Mouse (Mus musculus): ENCODE measurements around the gene Msrb2. TPM values are rescaled to one million over a fixed set of nuclear protein-coding genes. Genes with fewer than 3 reads are reported as not detected.

Msrb2 gene
- polyA plus RNA-seq, 1 experiment from 2014 or later: 9.7 TPM

DNA sequence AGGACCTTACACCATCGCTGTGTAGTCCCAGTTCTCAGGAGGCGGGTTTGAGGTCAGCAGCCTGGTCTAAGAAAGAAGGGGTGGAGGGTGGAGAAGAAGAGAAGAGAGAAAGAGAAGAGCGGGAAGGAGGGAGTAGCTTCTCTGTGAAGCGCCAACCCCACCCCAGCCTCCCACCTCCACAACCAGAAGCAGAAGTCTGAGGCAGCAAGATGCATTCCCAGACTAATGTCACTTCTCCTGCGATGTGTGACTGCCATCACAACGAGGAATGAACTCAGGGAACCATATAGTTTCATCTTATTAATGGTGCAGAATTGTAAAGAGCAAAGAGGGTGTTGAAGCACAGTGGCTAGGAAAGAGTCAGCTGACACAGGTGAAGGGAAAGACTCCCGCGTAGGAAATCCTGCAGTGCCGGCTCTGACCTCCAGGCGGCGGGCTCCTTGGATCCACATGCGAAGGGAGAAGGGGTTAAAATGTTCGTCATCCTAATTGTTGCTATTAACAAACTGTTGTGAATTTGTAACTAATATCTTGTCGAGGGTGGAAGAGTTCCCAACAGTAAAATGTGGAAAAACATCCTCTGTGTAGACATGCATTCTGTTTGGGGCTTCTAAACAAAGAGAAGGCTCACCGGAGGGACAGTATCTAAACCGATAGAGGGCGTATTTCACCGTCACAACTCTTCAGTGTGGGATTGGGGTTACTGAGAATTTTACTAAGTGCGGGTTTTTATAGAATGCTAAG lies 43.2 kb downstream of the Msrb2 start:
- Histone ChIP-seq H3K4me3 (ENCODE audit: low read depth, low read length) (peak overlapping the region; percentile 24), H3K9ac (ENCODE audit: low read length) (peak overlapping the region; percentile 49; the same call in 1 of the 2 replicates), H3K4me2 (ENCODE audit: low read length) (peak overlapping the region; percentile 56), H3K36me3 (ENCODE audit: control insufficient read depth, insufficient read depth, low read length) (no peaks in the 10 kb centered on the region), H3K27me3 (replicated peaks; ENCODE audit: control insufficient read depth, insufficient read depth, low read length) (peaks cover 3% of the 10 kb centered on the region; the same call in 1 of the 2 replicates), H3K27ac (ENCODE audit: low read depth, low read length) (no peak overlapping the region), H3K4me1 (ENCODE audit: control insufficient read depth, insufficient read depth, low read length) (no peaks in the 10 kb centered on the region; the same call in 1 of the 2 replicates), H3K9me3 (replicated peaks; ENCODE audit: control insufficient read depth, low read length) (no peaks in the 10 kb centered on the region)
- DNase-seq (ENCODE audit: low spot score): peak; percentile 66
- peak; percentile 78 for ATAC-seq
- 20% methylated on average over 19 of the region's 19 CpGs for WGBS

DNA sequence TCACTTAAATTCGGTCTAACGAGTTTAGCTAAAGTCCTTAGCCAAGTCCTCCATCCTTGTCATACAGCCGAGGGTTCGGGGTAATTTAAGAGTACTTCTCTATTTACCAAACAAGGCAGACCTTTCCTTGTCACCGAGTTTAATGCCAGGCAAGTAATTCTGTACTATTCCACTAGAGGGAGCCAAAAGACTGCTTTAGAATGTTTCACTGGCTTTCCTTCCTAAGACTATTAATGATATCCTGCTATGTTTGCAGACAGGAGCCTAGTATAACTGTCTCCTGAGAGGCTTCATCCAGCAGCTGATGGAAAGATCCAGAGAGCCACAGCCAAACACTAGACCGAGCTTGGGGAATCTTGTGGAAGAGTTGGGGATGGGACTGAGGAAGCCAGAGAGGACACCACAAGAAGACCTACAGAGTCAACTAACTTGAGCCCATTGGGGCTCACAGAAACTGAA lies 43.9 kb downstream of the Msrb2 start:
- no peaks in the 10 kb centered on the region; the same call in 1 of the 2 replicates for H3K4me1 ChIP-seq (ENCODE audit: control insufficient read depth, insufficient read depth, low read length)
- DNase-seq (ENCODE audit: low spot score) (peak; percentile 93), ATAC-seq (peak; percentile 69)
- H3K36me3 ChIP-seq (ENCODE audit: control insufficient read depth, insufficient read depth, low read length): no peaks in the 10 kb centered on the region
- WGBS: 1% methylated on average over 6 of the region's 6 CpGs
- no peak overlapping the region for H3K27ac ChIP-seq (ENCODE audit: low read depth, low read length)
- peak overlapping the region; percentile 56 for H3K4me2 ChIP-seq (ENCODE audit: low read length)
- peak overlapping the region; percentile 49; the same call in 1 of the 2 replicates for H3K9ac ChIP-seq (ENCODE audit: low read length)
- no peaks in the 10 kb centered on the region for H3K9me3 ChIP-seq (replicated peaks; ENCODE audit: control insufficient read depth, low read length)
- H3K27me3 ChIP-seq (replicated peaks; ENCODE audit: control insufficient read depth, insufficient read depth, low read length): peaks cover 3% of the 10 kb centered on the region; the same call in 1 of the 2 replicates
- H3K4me3 ChIP-seq (ENCODE audit: low read depth, low read length): peak overlapping the region; percentile 24

DNA sequence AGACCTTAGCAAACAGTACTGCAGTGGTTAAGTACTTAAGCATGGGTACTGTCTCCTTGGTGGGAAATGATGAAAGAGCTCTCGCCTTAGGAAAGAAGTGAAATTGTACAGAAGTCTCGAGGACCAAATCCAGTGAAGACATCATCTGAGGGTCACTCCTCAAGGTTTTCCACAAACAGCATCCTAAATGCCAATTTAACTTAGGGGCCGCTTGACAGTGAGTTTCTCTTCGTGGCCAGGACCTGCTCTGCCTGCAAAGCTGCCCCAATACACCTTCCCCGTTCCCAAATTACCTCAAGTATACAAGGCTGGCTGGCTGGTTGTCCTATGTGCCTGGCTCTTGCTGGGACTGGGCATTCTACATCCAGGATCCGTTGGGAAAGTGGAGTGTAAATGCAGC lies 44.8 kb downstream of the Msrb2 start:
- H3K36me3 ChIP-seq (ENCODE audit: control insufficient read depth, insufficient read depth, low read length): no peaks in the 10 kb centered on the region
- no peak overlapping the region for H3K27ac ChIP-seq (ENCODE audit: low read depth, low read length)
- H3K4me1 ChIP-seq (ENCODE audit: control insufficient read depth, insufficient read depth, low read length): no peaks in the 10 kb centered on the region; the same call in 1 of the 2 replicates
- H3K9me3 ChIP-seq (replicated peaks; ENCODE audit: control insufficient read depth, low read length): no peaks in the 10 kb centered on the region
- DNase-seq (ENCODE audit: low spot score): no peak
- H3K4me3 ChIP-seq (ENCODE audit: low read depth, low read length): no peak overlapping the region
- no peak overlapping the region for H3K9ac ChIP-seq (ENCODE audit: low read length)
- peaks cover 3% of the 10 kb centered on the region; the same call in 1 of the 2 replicates for H3K27me3 ChIP-seq (replicated peaks; ENCODE audit: control insufficient read depth, insufficient read depth, low read length)
- WGBS: 70% methylated on average over 6 of the region's 6 CpGs
- H3K4me2 ChIP-seq (ENCODE audit: low read length): no peak overlapping the region
- ATAC-seq: no peak

DNA sequence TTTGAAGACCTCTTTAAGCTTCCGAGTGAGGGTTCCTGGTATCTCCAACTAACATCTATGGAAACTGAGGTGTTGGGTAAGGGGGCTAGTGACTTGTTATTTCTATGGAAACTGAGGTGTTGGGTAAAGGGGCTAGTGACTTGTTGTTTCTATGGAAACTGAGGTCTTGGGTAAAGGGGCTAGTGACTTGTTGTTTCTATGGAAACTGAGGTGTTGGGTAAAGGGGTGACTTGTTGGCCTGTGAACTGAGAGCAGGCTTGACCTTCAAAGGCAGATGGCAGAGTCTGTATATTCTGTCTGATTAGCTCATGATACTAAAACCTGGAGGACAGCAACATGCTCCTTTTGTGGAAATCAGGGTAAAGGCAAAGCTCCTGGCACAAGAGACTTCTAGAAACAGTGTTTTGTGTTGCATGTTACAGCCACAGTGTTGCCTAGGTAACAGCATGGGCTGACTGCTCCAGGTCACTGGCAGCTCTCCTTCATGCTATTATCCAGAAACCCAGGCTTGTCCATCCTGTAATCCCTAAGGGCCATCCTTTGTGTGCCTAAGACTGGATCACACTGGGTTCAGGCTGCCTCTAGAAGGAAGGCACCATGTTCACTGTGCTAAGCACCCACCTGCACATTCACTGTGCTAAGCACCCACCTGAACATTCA lies 48.6 kb downstream of the Msrb2 start:
- Histone ChIP-seq H3K27me3 (replicated peaks; ENCODE audit: control insufficient read depth, insufficient read depth, low read length) (peaks cover 5% of the 10 kb centered on the region; the same call in 1 of the 2 replicates), H3K27ac (ENCODE audit: low read depth, low read length) (no peak overlapping the region), H3K4me3 (ENCODE audit: low read depth, low read length) (no peak overlapping the region), H3K36me3 (ENCODE audit: control insufficient read depth, insufficient read depth, low read length) (no peaks in the 10 kb centered on the region), H3K4me2 (ENCODE audit: low read length) (no peak overlapping the region), H3K9ac (ENCODE audit: low read length) (no peak overlapping the region), H3K9me3 (replicated peaks; ENCODE audit: control insufficient read depth, low read length) (no peaks in the 10 kb centered on the region), H3K4me1 (ENCODE audit: control insufficient read depth, insufficient read depth, low read length) (no peaks in the 10 kb centered on the region; the same call in 1 of the 2 replicates)
- 86% methylated on average over 1 of the region's 1 CpGs for WGBS
- ATAC-seq (peak; percentile 27; the same call in 1 of the 2 replicates), DNase-seq (ENCODE audit: low spot score) (no peak)

DNA sequence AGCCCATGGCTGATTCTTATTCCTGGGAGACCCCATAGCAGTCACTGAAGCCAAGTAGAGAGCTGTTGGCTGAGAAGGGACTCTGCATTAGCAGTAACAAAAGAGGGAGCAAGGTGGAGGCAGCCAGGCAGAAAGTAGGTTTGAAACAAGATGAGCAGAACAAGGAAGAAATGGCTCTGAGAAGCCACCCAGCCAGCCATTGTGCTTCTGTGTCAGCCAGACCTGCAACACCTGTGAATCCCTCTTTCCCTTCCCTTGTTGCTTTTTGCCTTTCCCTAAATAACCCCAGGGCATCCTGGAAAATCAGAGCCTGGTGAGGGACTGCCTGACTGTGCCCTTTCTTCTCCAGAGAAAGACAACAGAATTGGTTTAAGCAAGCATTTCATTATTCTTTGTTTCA lies 51.0 kb downstream of the Msrb2 start:
- H3K9me3 ChIP-seq (replicated peaks; ENCODE audit: control insufficient read depth, low read length): no peaks in the 10 kb centered on the region
- H3K4me2 ChIP-seq (ENCODE audit: low read length): no peak overlapping the region
- no peak overlapping the region for H3K4me3 ChIP-seq (ENCODE audit: low read depth, low read length)
- H3K36me3 ChIP-seq (ENCODE audit: control insufficient read depth, insufficient read depth, low read length): no peaks in the 10 kb centered on the region
- ATAC-seq (no peak), DNase-seq (ENCODE audit: low spot score) (no peak)
- no peak overlapping the region for H3K27ac ChIP-seq (ENCODE audit: low read depth, low read length)
- no peak overlapping the region for H3K9ac ChIP-seq (ENCODE audit: low read length)
- peaks cover 16% of the 10 kb centered on the region; the same call in 1 of the 2 replicates for H3K27me3 ChIP-seq (replicated peaks; ENCODE audit: control insufficient read depth, insufficient read depth, low read length)
- H3K4me1 ChIP-seq (ENCODE audit: control insufficient read depth, insufficient read depth, low read length): no peaks in the 10 kb centered on the region

DNA sequence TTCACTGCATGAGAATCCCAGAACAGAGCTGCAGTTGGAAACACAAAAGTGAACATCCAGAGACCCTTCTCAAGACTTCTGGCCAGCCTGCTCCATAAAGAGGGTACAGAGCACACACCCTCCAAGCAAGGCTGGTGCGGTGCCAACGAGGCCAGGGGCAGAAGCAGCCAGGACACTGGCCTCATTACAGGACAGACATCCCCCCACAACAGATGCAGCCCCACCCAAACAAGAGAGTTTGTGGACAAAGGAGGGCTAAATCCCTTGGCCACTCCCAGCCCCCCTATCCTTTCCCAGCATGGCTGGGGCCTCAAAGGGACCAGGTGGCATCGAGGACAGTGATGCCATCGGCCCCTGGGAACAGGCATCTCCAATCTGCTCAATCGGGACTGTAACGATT lies 51.8 kb downstream of the Msrb2 start:
- WGBS: 62% methylated on average over 6 of the region's 6 CpGs
- no peak for DNase-seq (ENCODE audit: low spot score)
- Histone ChIP-seq H3K27me3 (replicated peaks; ENCODE audit: control insufficient read depth, insufficient read depth, low read length) (peaks cover 20% of the 10 kb centered on the region), H3K9me3 (replicated peaks; ENCODE audit: control insufficient read depth, low read length) (no peaks in the 10 kb centered on the region), H3K4me3 (ENCODE audit: low read depth, low read length) (no peak overlapping the region), H3K4me1 (ENCODE audit: control insufficient read depth, insufficient read depth, low read length) (no peaks in the 10 kb centered on the region), H3K27ac (ENCODE audit: low read depth, low read length) (no peak overlapping the region), H3K9ac (ENCODE audit: low read length) (no peak overlapping the region), H3K4me2 (ENCODE audit: low read length) (no peak overlapping the region), H3K36me3 (ENCODE audit: control insufficient read depth, insufficient read depth, low read length) (no peaks in the 10 kb centered on the region)
- ATAC-seq: no peak

DNA sequence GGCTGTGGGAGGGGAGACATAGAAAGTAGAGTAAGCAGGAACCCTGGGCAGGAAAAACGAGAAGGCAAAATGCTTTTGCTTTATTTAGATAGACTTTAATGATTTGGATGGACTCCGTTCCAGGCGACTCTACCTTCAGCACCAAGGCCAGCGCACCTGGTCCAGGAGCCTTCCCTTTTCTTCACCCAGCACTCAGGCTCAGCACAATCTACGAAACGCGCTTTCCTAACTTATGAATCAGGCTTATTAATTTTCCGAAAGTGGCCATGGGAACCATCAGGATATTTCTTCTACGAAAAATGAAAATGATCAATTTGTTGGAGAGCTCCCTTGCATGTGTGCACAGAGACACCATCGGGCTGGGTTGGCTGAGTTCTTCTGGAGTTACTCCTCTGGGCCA lies 57.8 kb downstream of the Msrb2 start:
- Histone ChIP-seq H3K27me3 (replicated peaks; ENCODE audit: control insufficient read depth, insufficient read depth, low read length) (peaks cover 73% of the 10 kb centered on the region), H3K9ac (ENCODE audit: low read length) (no peak overlapping the region), H3K9me3 (replicated peaks; ENCODE audit: control insufficient read depth, low read length) (no peaks in the 10 kb centered on the region), H3K4me2 (ENCODE audit: low read length) (no peak overlapping the region), H3K36me3 (ENCODE audit: control insufficient read depth, insufficient read depth, low read length) (no peaks in the 10 kb centered on the region), H3K27ac (ENCODE audit: low read depth, low read length) (no peak overlapping the region), H3K4me3 (ENCODE audit: low read depth, low read length) (no peak overlapping the region), H3K4me1 (ENCODE audit: control insufficient read depth, insufficient read depth, low read length) (0 out of 2 replicates have a peak, but pooled peaks cover 3% of the 10 kb centered on the region)
- DNase-seq (ENCODE audit: low spot score): no peak
- WGBS: 4% methylated on average over 10 of the region's 10 CpGs
- no peak for ATAC-seq

DNA sequence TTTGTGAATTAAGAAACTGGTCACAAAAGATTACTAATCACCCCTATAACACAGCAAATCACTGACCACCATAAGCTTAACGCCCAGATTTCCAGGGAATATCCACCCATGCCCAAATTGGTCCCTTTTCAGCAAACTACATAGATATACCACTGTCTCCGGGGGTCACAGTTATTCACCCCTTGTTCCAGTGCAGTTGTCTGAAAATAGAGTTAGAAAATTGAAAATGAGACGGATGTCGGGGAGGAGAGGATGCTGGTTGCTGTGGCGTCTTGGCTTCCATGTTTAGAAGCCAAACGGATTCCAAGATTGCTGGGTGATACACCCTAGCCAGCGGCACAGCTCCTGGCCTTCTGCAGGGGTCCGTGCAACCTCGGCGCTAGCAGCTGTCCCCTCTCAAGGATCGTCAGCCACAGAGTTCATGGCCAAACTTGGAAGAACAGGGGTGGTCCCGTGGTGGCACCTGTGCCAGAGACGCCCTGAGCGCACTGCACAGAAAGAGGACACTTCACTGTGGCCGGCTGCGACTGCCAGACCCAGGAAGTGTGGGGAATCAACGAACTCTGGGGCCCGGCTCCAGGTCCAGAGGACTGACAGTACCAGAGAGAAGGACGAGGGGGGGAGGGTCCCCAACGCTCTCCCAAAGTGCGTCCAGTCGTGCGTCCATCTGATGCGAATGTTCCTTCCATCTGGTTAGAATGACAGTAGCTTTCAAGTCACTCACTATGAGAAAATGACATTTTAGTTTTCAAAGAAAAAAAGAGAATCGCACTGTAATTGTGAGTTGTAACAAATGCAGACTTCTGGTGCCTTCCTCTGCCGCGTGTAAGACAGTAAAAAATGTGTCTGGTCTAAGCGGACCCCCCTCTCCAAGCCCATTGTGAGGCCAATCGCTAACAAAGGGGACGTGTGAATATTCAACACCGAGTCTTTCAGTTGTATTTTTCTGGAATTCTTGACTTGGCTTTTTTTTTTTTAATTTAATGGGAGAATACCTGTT lies 58.8 kb downstream of the Msrb2 start:
- Histone ChIP-seq H3K9ac (ENCODE audit: low read length) (no peak overlapping the region), H3K27ac (ENCODE audit: low read depth, low read length) (no peak overlapping the region), H3K4me2 (ENCODE audit: low read length) (peak overlapping the region; percentile 38), H3K9me3 (replicated peaks; ENCODE audit: control insufficient read depth, low read length) (no peaks in the 10 kb centered on the region), H3K4me1 (ENCODE audit: control insufficient read depth, insufficient read depth, low read length) (0 out of 2 replicates have a peak, but pooled peaks cover 3% of the 10 kb centered on the region), H3K27me3 (replicated peaks; ENCODE audit: control insufficient read depth, insufficient read depth, low read length) (peaks cover 78% of the 10 kb centered on the region), H3K36me3 (ENCODE audit: control insufficient read depth, insufficient read depth, low read length) (no peaks in the 10 kb centered on the region), H3K4me3 (ENCODE audit: low read depth, low read length) (peak overlapping the region; percentile 23; the same call in 1 of the 2 replicates)
- no peak for ATAC-seq
- WGBS: 3% methylated on average over 31 of the region's 31 CpGs
- no peak for DNase-seq (ENCODE audit: low spot score)
